Mouse (Mus musculus) MEL (cell line): ENCODE results near the gene Ftcd.

Experiments
- BHLHE40 ChIP-seq: IDR thresholded peaks from 2 replicates; pipeline ENCODE4 v1.6.1; 2012; ENCODE audit warnings: low read depth, mild to moderate bottlenecking, inconsistent platforms, low read length, improper control_type of control experiment, borderline replicate concordance
- CHD2 ChIP-seq: IDR thresholded peaks from 2 replicates; pipeline ENCODE4 v1.6.1; 2011; ENCODE audit warnings: low read length, improper control_type of control experiment
- CTCF ChIP-seq, 3 experiments: IDR thresholded peaks in 2 of 3; conservative IDR thresholded peaks in 1 of 3; 2 replicates each; pipeline ENCODE4 v1.5.1; 2011 to 2012; ENCODE audit warnings: low read length in 3 of 3, low read depth in 2 of 3, mild to moderate bottlenecking in 2 of 3, improper control_type of control experiment in 1 of 3, inconsistent platforms in 1 of 3, mixed read lengths in 1 of 3, moderate library complexity in 1 of 3; ENCODE audit not compliant: control insufficient read depth in 1 of 3, insufficient read depth in 1 of 3, poor library complexity in 1 of 3, severe bottlenecking in 1 of 3
- ELF1 ChIP-seq: IDR thresholded peaks from 2 replicates; pipeline ENCODE4 v1.6.1; 2014; ENCODE audit warnings: low read depth, mild to moderate bottlenecking, inconsistent platforms, low read length, improper control_type of control experiment, moderate library complexity
- EP300 ChIP-seq, 2 experiments: IDR thresholded peaks; 2 replicates each; pipeline ENCODE4 v1.6.1; 2011; ENCODE audit warnings: improper control_type of control experiment in 2 of 2, low read length in 2 of 2, low read depth in 1 of 2, mild to moderate bottlenecking in 1 of 2
- ETS1 ChIP-seq: IDR thresholded peaks from 2 replicates; pipeline ENCODE4 v1.6.1; 2012; ENCODE audit warnings: low read depth, mild to moderate bottlenecking, inconsistent platforms, low read length, improper control_type of control experiment, moderate library complexity
- MAX ChIP-seq: IDR thresholded peaks from 2 replicates; pipeline ENCODE4 v1.6.1; 2011; ENCODE audit warnings: low read length, improper control_type of control experiment
- NRF1 ChIP-seq: IDR thresholded peaks from 2 replicates; pipeline ENCODE4 v1.6.1; 2014; ENCODE audit warnings: low read depth, mild to moderate bottlenecking, inconsistent platforms, low read length, improper control_type of control experiment, moderate library complexity; ENCODE audit not compliant: poor library complexity, insufficient read depth, severe bottlenecking
- POLR2A ChIP-seq, 2 experiments: IDR thresholded peaks; 2 replicates each; pipeline ENCODE4 v1.6.1; 2011 to 2012; ENCODE audit warnings: low read length in 2 of 2, mild to moderate bottlenecking in 2 of 2, control low read depth in 1 of 2, improper control_type of control experiment in 1 of 2, low read depth in 1 of 2, moderate library complexity in 1 of 2; ENCODE audit not compliant: control insufficient read depth in 1 of 2, insufficient read depth in 1 of 2, poor library complexity in 1 of 2
- POLR2AphosphoS2 ChIP-seq: IDR thresholded peaks from 2 replicates; pipeline ENCODE4 v1.6.1; 2011; ENCODE audit warnings: low read length, improper control_type of control experiment
- TCF12 ChIP-seq: IDR thresholded peaks from 2 replicates; pipeline ENCODE4 v1.6.1; 2014; ENCODE audit warnings: low read depth, mild to moderate bottlenecking, inconsistent platforms, low read length, improper control_type of control experiment, moderate library complexity
- USF1 ChIP-seq: IDR thresholded peaks from 2 replicates; pipeline ENCODE4 v1.6.1; 2014; ENCODE audit warnings: low read depth, mild to moderate bottlenecking, inconsistent platforms, low read length, improper control_type of control experiment, moderate library complexity
- ZNF384 ChIP-seq: IDR thresholded peaks from 2 replicates; pipeline ENCODE4 v1.6.1; 2012; ENCODE audit warnings: low read depth, mild to moderate bottlenecking, inconsistent platforms, low read length, improper control_type of control experiment

DNA sequence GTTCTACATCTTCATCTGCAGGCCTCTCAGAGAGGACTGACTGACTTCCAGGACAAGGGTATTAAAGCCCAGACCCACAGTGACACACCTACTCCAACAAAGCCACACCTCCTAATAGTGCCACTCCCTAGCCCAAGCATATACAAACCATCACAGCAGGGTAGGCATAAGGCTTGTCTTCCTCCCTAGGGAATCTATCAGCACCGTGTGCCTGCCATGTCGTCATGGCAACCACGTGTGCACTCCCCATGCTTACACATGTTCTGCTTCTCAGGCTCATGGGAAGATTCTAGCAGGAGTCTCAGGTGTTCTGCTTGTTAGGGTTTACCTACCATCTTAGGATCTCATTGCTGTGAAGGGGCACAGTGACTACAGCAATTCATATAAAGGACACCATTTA, 23.9 kb upstream of the Ftcd start:
- no peak for TF ChIP-seq POLR2A (IDR thresholded peaks at IDR 0.05; ENCODE audit: control insufficient read depth in 1 of 2, insufficient read depth in 1 of 2, low read depth in 1 of 2, low read length in 2 of 2, poor library complexity in 1 of 2)
- no peak for TF ChIP-seq NRF1
- no peak for TF ChIP-seq CTCF (IDR thresholded peaks at IDR 0.05 in 2 of 3, conservative IDR thresholded peaks at IDR 0.05 in 1 of 3; ENCODE audit: control insufficient read depth in 1 of 3, insufficient read depth in 1 of 3, low read depth in 2 of 3, low read length in 3 of 3, poor library complexity in 1 of 3, severe bottlenecking in 1 of 3)
- no peak for TF ChIP-seq MAX
- no peak for TF ChIP-seq CHD2
- TF ChIP-seq ELF1: no peak
- TF ChIP-seq EP300 (IDR thresholded peaks at IDR 0.05; ENCODE audit: low read depth in 1 of 2, low read length in 2 of 2): no peak
- no peak for TF ChIP-seq TCF12
- TF ChIP-seq USF1: no peak
- no peak for TF ChIP-seq ZNF384
- no peak for TF ChIP-seq POLR2AphosphoS2
- TF ChIP-seq ETS1: no peak
- no peak for TF ChIP-seq BHLHE40
